Mouse (Mus musculus) T-helper 1 cell (primary cell): ENCODE results near the gene Gm10800.
"Not testable (repeated sequence)": the region's sequence is repeated elsewhere in the genome, so short reads cannot be mapped to it uniquely, and the experiment has no call there.

Experiments used
- in situ Hi-C: fragments of 300-600 bp; cut with MboI, MseI; formaldehyde crosslinking; loops from one replicate; pipeline ENCODE4 v1.15.1; 2025; ENCODE audit warnings: high pct_unique_total_duplicates

The Gm10800 gene

GRCm38 (mm10) chr2:98667201-98667600 lies at the start of gene Gm10800:
Gm10800 (minus strand) TSS chr2:98667301.
- in situ Hi-C loops = not testable (repeated sequence)

GRCm38 (mm10) chr2:98697533-98697932 lies 30.4 kb upstream of the Gm10800 start:
- in situ Hi-C loops = no loop called here

- in situ Hi-C loops = not testable (repeated sequence)
Observed at GRCm38 (mm10) chr2:98661937-98662336, 5.2 kb downstream of the Gm10800 start, which contains the start of gene Gm10801. Gm10801 (plus strand) TSS chr2:98662237.
